Mouse (Mus musculus) mouse embryonic stem cell (cell line): ENCODE measurements around the gene Col1a2.

Experiments used
- in situ Hi-C, 2 experiments: fragments of 300-500 bp; cut with MboI; formaldehyde crosslinking; loops; 1 replicate in 1 of 2; 3 replicates in 1 of 2; pipeline ENCODE4 v1.14.3; 2019 to 2020; ENCODE audit warnings: low sequenced_read_pairs in 2 of 2, low pct_unique_long_range_greater_than_20kb in 1 of 2, mixed read lengths in 1 of 2; ENCODE audit not compliant: unreplicated experiment in 1 of 2

The Col1a2 gene

DNA sequence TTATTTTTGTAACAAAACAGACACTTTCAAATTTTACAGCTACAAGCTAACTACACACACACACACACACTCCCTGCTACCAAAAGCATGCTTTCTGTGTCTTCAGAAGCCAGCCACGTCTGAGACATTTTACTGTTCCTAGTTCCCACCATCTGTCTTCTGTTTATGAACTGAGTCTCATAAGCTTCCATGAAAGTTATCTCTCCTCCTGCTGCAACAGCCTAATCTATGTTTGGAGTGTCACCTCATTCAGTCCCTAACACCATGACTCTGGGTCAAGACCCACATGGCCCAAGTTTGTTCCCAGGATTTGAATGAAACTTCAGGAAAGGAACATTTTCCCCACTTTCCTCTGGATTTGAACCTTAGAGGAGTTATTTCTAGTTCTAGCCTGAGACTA, 57.8 kb downstream of the Col1a2 start:
- in situ Hi-C loops: loop anchor here in 1 of 2 experiments (25.0 kb wide), 1 partner anchor 825 kb away; the partner anchor contains the start of gene Asb4

DNA sequence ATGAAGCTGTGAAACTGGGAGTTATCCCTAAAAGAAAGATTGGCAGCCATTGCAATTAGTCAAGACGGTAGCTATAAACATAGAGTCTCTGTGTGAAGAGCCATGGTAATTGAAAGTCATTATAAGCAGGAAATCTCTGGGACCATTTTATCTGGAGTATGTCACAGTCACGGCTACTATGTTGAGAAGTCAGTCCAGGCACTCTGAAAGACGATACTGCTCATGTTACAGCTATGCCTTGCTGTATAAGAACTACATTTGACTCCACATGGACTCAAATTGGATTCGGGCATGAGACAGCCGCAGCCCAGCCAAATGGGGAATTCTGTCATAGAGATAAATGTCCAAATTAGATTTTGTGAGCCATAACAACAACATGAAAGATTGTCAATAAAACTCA, 58.9 kb downstream of the Col1a2 start:
- in situ Hi-C loops: loop anchor here in 1 of 2 experiments (25.0 kb wide), 1 partner anchor 824 kb away; the partner anchor contains the start of gene Asb4

DNA sequence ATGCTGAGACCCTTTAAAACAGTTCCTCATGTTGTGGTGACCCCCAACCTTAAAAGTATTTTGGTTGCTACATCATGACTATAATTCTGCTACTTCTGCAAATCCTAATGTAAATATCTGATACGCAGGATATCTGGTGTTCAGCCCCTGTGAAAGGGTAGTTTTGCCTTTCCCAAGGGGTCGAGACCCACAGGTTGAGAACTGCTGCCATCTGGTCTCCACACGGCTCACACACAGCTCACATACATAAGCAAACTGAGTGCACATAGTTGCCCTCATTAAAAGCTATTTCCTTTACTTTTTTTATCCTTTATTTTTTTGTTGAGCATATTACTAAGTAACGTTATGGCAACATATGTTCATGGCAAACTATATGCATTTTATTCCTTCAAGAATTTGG, 65.8 kb downstream of the Col1a2 start:
- in situ Hi-C loops: loop anchor here in 1 of 2 experiments (25.0 kb wide), 1 partner anchor 817 kb away; the partner anchor contains the start of gene Asb4

DNA sequence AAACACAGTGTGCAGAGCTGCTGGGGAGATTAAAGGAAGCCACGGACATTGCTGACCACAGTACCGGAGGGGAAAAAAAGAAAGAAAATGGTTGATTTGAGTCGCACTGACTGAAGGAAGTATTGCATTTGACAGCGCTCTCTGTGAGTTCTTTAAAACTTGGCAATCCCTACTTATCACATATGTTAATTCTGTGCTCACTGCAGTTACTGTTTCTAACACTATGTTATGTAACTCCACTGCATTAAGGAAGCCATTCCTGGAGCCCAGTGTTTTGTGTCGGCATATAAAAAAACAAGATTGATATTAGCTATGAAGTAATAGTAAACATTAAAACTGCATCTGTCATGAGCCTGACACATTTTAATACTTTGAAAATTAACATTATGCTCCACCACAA, 73.1 kb downstream of the Col1a2 start:
- in situ Hi-C loops: no loop called here

- in situ Hi-C loops: no loop called here
Measured at GRCm38 (mm10) chr6:4578343-4578742, 73.7 kb downstream of the Col1a2 start.

DNA sequence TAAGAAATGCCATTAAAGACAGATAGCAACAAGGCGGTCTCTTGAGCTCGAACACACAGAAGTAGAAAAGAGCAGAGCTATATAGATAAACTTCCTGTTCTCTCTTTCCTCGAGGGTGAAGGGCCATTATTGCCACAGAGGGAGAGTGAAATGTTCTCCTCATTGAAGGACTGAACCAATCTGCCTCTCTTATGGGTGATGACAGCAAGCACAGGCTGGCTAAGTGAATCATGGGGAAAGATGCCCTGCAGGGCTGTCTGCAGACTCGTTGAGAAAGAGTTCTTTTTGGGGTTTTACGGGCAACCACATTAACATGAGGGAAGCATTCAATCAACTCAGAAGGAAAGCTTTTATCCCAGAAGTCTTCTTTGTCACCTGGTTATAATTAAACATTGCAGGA, 75.0 kb downstream of the Col1a2 start:
- in situ Hi-C loops: no loop called here

DNA sequence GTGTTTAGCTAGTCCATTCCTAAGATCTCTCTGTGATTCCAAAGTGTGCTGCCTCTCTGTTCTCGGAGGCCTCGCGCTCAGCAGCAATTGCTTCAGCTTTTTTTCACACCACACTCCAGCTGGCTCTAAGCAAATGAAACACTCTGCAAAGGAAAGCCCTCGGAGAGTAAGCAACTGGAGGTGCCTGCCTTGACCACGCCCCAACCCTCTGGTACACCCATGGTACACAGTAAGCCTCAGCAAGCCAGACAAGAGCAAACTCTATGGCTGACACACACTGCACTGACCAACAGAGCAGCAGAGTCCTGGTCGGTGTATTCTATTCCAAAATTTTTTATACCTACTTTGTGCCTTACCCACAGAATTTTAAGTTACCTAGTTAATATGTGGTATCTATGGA, 78.9 kb downstream of the Col1a2 start:
- in situ Hi-C loops: no loop called here

GRCm38 (mm10) chr6:4587946-4588345, 83.3 kb downstream of the Col1a2 start:
- in situ Hi-C loops: no loop called here

DNA sequence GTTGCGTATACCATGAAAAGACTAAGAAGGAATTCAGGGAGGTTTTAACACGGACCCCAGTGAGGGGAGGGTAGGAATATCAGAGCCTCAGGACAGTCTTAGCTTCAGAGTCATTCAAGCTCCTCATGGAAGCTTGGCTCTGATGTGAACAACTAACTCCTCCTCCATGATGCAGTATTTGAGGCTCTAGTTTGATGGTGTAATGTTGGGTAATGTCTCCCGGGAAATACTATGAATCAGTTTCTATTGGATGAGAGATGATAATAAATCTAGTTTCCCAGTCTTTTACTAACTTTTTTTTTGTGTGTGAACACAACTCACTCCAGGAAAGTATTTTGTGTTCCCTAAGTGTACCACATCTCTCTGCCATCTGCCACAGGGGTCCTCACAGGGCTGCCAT, 84.1 kb downstream of the Col1a2 start:
- in situ Hi-C loops: no loop called here

GRCm38 (mm10) chr6:4590089-4590488, 85.5 kb downstream of the Col1a2 start:
- in situ Hi-C loops: no loop called here
